Mouse (Mus musculus) midbrain, embryonic 15.5 days (tissue): ENCODE results near the gene Hacd4. TPM values are rescaled to one million over a fixed set of nuclear protein-coding genes. Genes with fewer than 3 reads are reported as not detected.

Source experiments
- ATAC-seq: fragments of 200-750 bp; cut with Nextera tagmentation; replicated peaks from 2 replicates; pipeline ENCODE4 v1.8.0; 2017; ENCODE audit warnings: moderate TSS enrichment
- H3K27ac ChIP-seq: fragments of 300-500 bp; sonication (generic); 2 replicates; pipeline ENCODE4 v1.5.1; 2015; ENCODE audit warnings: mild to moderate bottlenecking, inconsistent platforms
- H3K27me3 ChIP-seq: fragments of 300-500 bp; sonication (generic); replicated peaks from 2 replicates; pipeline ENCODE4 v1.6.1; 2015; ENCODE audit warnings: inconsistent platforms
- H3K36me3 ChIP-seq: fragments of 300-500 bp; sonication (generic); replicated peaks from 2 replicates; pipeline ENCODE4 v1.6.1; 2015; ENCODE audit warnings: inconsistent platforms
- H3K4me1 ChIP-seq: fragments of 300-500 bp; sonication (generic); 2 replicates; pipeline ENCODE4 v1.6.1; 2015; ENCODE audit warnings: inconsistent platforms
- H3K4me2 ChIP-seq: fragments of 300-500 bp; sonication (generic); 2 replicates; pipeline ENCODE4 v1.6.1; 2015; ENCODE audit warnings: inconsistent platforms, mild to moderate bottlenecking, moderate library complexity
- H3K4me3 ChIP-seq: fragments of 300-500 bp; sonication (generic); 2 replicates; pipeline ENCODE4 v1.5.1; 2015; ENCODE audit warnings: mild to moderate bottlenecking, inconsistent platforms
- H3K9ac ChIP-seq: fragments of 300-500 bp; sonication (generic); 2 replicates; pipeline ENCODE4 v1.6.1; 2015; ENCODE audit warnings: mild to moderate bottlenecking, inconsistent platforms
- H3K9me3 ChIP-seq: fragments of 300-500 bp; sonication (generic); 2 replicates; pipeline ENCODE4 v1.6.1; 2016; ENCODE audit warnings: inconsistent platforms
- WGBS: fragments of 180-500 bp; shearing (Covaris S2); methylation state at CpG from one replicate; pipeline ENCODE4 v1.1.7; 2015; ENCODE audit warnings: mixed read lengths; 5-methylcytosine and 5-hydroxymethylcytosine counted together
- polyA plus RNA-seq: library from polyadenylated mRNA; unstranded; fragments of >200 nt; fragmentation: Nextera tagmentation; extraction: Ambion mirVana; gene quantifications from 2 replicates; pipeline ENCODE4 v1.2.1, GENCODE M21; 2015

Gene Hacd4
- polyA plus RNA-seq, result 3.9 TPM in 2 replicates

DNA sequence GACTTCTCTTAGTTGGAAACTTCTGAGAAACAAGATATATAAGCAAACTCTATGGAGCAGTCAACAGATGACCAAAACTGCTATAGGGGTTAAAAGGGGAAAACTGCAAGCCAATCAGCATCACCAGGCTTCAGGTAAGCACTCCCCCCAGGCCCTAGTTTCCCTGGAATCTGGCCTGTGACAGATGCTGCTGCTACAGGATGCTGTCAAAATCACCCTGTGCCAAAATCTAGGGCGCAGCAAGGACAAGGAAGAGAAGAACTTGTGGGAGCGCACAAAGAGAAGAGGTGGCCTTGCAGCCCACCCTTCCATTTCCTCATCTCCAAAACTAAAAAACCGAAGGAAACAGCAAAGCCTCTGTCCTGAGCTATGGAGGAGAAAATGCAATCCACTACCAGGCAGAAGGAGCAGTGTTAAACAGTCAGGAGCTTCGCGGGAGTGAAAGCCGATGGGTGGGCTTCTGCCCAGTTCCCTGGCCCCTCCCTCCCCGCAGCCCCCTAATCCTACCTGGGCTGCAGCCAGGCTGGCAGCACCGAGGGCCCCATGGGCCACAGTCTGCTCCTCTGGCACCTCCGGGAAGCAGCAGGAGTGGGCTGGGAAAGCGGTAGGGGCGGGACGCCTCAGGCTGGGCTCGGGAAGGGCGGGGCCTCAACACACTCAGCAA is at the start of gene Hacd4:
TSS of gene Hacd4 (minus strand) at position 603 of the 664 bp plus-strand sequence.
- Histone ChIP-seq H3K36me3 (no peaks in the 10 kb centered on the region), H3K4me1 (peaks cover 10% of the 10 kb centered on the region; the same call in 1 of the 2 replicates), H3K9me3 (no peaks in the 10 kb centered on the region), H3K27me3 (no peaks in the 10 kb centered on the region), H3K4me2 (peak within 1 kb of the TSS; percentile 59), H3K4me3 (peak within 1 kb of the TSS; percentile 36), H3K9ac (peak within 1 kb of the TSS; percentile 35), H3K27ac (no peak within 1 kb of the TSS)
- WGBS, result 8% methylated on average over 14 of the region's 14 CpGs
- ATAC-seq, result peak; percentile 85

DNA sequence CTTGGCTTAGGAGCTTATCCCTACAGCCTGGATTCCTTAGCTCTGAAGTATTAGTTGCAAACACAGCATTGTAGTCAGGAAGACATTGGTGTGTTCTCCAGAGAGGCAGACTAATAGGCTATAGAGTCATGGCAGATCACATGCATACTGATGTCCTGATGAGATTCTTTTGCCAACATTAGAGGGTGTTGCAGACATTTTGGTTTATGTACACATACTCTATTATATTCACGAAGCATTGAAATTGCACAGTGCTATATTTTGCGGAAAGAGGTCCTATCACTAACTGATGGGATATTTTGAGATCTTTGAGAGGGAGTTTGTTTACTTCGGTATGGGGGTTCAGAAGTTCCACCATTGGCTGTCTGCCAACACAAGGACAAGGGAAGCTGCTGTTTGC is 49.4 kb upstream of the Hacd4 start:
- ATAC-seq, result no peak
- Histone ChIP-seq H3K4me3 (no peak overlapping the region), H3K27me3 (no peaks in the 10 kb centered on the region), H3K9me3 (no peaks in the 10 kb centered on the region), H3K4me1 (no peaks in the 10 kb centered on the region), H3K4me2 (no peak overlapping the region), H3K9ac (no peak overlapping the region), H3K27ac (no peak overlapping the region), H3K36me3 (no peaks in the 10 kb centered on the region)
- WGBS, result 83% methylated on average over 3 of the region's 3 CpGs

DNA sequence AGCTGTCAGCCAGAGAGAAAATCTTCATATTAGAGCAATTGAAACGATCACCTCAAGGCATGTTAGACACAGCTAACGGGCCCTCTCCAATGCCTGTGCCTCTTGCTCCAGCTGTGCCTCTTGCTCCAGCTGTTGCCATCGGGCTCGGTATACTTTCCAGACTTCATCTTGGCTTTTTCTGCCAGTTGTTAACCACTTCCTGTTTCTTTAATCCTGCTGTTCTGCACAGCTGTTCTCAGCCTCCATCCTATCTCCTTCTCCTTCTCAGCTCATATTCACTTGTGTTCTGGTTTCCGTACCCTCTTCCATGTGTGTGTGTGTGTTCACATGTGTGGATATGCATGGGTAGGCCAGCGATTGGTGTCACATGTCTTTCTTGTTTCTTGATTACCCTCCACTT is 41.4 kb upstream of the Hacd4 start:
- Histone ChIP-seq H3K9ac (no peak overlapping the region), H3K27ac (no peak overlapping the region), H3K4me1 (no peaks in the 10 kb centered on the region), H3K4me2 (no peak overlapping the region), H3K36me3 (no peaks in the 10 kb centered on the region), H3K27me3 (no peaks in the 10 kb centered on the region), H3K9me3 (no peaks in the 10 kb centered on the region), H3K4me3 (no peak overlapping the region)
- no peak for ATAC-seq
- 81% methylated on average over 6 of the region's 6 CpGs for WGBS

DNA sequence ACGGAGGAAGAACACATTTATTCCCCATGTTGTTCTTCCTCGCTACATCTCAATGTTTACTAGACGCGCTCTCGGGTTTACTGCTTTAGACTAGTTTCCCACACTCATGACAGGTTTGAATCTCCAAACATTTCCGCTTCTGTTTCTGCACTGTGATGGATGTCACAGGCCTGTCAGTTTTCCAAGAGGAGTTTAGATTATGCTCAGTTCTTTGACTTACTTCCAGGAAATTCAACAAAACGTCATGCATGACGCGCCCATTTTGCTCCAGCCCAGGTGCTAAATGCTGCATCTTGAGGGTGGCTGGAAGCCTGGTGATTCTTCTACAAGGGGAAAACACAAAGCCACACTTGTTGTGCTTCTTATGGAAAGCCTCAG is 40.1 kb upstream of the Hacd4 start:
- no peak overlapping the region for H3K4me2 ChIP-seq
- H3K4me3 ChIP-seq, result no peak overlapping the region
- H3K36me3 ChIP-seq, result no peaks in the 10 kb centered on the region
- H3K9me3 ChIP-seq, result no peaks in the 10 kb centered on the region
- WGBS, result 88% methylated on average over 9 of the region's 9 CpGs
- no peak overlapping the region for H3K9ac ChIP-seq
- no peaks in the 10 kb centered on the region for H3K27me3 ChIP-seq
- no peak for ATAC-seq
- no peak overlapping the region for H3K27ac ChIP-seq
- no peaks in the 10 kb centered on the region for H3K4me1 ChIP-seq

DNA sequence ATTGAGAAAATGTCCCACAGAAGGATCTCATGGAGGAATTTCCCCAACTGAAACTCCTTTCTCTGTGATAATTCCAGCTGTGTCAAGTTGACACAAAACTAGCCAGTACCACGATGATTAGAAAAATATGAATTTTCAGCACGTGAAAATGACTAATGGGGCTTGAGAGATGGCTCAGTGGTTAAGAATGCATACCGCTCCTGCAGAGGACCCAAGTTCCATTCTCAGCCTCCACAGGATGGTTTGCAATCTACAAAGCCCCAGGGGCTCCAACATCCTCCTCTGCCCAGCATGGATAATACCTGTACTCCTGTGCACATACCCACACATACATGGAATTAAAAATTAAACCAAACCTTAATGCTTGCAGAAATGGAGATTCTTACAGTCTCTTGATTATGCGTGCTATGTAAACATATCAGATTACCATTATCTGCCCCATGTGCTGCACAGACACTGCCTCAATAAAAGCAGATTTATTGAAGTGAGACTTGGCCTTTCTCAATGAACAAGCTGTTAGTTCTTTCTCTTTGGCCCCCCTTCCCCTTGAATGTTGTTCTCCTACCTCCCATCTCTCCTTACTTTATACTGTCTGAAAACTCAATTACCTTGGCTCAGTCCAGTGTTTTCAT is 39.6 kb upstream of the Hacd4 start:
- H3K9me3 ChIP-seq, result no peaks in the 10 kb centered on the region
- H3K9ac ChIP-seq, result no peak overlapping the region
- H3K27me3 ChIP-seq, result no peaks in the 10 kb centered on the region
- no peak overlapping the region for H3K4me3 ChIP-seq
- H3K27ac ChIP-seq, result no peak overlapping the region
- H3K4me2 ChIP-seq, result no peak overlapping the region
- WGBS, result 85% methylated on average over 4 of the region's 4 CpGs
- H3K36me3 ChIP-seq, result no peaks in the 10 kb centered on the region
- no peaks in the 10 kb centered on the region for H3K4me1 ChIP-seq
- no peak for ATAC-seq

DNA sequence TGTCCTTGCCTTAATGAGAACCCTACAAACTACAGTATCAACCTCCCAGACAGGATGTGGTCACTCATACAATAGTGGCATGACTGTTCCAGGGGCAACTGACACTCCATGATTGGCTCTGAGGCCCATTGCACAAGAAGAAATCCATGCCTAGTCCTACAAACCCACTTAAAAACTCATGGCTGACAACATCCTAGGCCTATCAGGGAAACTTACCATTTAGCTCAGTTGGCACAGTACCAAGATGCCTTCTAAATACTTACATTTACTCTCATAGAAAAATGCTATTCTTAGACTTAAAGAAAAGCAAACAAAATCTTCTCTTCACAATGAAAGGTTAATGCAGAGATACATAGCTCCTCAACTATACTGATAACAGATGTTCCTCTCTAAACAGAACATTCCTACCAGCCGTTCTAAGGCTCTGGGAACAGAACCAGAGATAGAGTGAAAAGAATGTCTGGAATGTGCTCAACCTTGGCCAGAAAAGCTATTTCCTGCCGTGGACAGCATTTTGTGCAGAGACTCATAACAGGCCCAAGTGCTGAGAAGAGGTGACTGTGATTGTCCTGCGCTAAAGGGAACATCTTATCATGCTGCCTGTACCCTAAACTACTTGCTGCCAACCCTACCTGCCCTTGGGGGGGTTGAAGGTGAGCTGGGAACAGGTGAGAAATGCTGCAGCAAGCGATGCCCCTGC is 37.9 kb upstream of the Hacd4 start:
- H3K4me2 ChIP-seq, result no peak overlapping the region
- H3K4me1 ChIP-seq, result no peaks in the 10 kb centered on the region
- no peak for ATAC-seq
- no peak overlapping the region for H3K27ac ChIP-seq
- no peaks in the 10 kb centered on the region for H3K27me3 ChIP-seq
- WGBS, result 75% methylated on average over 4 of the region's 4 CpGs
- H3K4me3 ChIP-seq, result no peak overlapping the region
- H3K36me3 ChIP-seq, result no peaks in the 10 kb centered on the region
- H3K9ac ChIP-seq, result no peak overlapping the region
- no peaks in the 10 kb centered on the region for H3K9me3 ChIP-seq

DNA sequence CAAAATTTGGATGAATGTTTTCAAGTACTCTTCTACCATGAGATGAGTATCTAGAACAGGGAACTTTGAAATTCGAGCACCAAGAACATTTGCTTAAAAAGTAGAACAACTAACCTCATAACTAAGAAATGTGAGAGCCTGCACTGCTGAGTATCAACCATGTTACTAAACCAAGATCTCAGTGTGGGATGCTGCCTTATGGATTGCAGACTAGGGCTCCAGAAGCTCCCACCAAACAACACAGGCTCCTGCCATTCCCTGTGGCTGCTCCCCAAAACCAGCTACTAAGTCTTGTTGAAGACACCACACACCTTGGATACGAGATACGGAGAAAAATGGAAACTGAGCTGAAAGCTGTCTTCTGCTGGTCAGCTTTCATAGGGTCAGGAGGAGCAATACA is 37.4 kb upstream of the Hacd4 start:
- ATAC-seq, result no peak
- 86% methylated on average over 3 of the region's 3 CpGs for WGBS
- H3K9ac ChIP-seq, result no peak overlapping the region

DNA sequence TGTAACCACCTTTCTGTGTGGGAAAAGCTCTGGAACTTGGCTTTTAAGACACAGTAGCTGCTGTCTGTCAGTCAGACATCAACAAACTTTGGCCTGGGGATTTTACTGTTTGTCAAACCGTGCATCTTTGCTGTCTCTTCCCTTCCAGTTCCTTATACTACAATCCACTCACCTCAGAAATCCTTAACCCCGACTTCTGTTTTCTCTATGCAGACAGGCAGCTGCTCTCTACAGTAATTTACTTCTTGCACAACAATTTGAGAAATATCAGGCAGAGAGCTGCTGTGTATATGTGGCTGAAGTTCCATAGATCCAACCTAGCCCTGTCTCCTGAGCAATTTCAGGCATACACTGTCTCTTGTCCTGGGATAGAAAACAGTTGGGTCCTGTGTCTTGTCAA is 32.8 kb upstream of the Hacd4 start:
- Histone ChIP-seq H3K4me2 (no peak overlapping the region), H3K9ac (no peak overlapping the region), H3K27me3 (no peaks in the 10 kb centered on the region), H3K36me3 (no peaks in the 10 kb centered on the region), H3K27ac (no peak overlapping the region), H3K4me3 (no peak overlapping the region), H3K4me1 (no peaks in the 10 kb centered on the region), H3K9me3 (no peaks in the 10 kb centered on the region)
- ATAC-seq, result no peak
- 72% methylated on average over 2 of the region's 2 CpGs for WGBS

More for the DNA sequence above, 37.4 kb upstream of the Hacd4 start:
- Histone ChIP-seq H3K4me2 (no peak overlapping the region), H3K27ac (no peak overlapping the region), H3K36me3 (no peaks in the 10 kb centered on the region), H3K4me3 (no peak overlapping the region), H3K4me1 (no peaks in the 10 kb centered on the region), H3K9me3 (no peaks in the 10 kb centered on the region), H3K27me3 (no peaks in the 10 kb centered on the region)

DNA sequence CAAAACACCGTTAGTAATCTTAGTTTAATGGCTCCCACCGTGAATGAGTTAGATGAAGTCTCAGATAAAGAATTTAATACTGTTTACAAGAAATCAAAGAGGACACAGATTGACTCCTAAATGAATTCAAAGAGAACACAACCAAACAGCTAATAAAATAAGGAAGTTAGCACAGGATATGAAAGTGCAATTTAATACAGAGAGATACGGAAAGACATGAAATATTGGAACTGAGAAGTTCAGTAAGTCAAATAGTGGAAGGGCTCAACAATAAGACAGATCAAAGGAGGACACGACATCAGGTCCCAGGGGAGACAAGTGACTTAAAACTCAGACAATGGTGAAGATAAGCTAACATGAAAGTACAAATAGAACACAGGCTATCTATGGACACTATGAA is 25.8 kb upstream of the Hacd4 start:
- 77% methylated on average over 4 of the region's 4 CpGs for WGBS

DNA sequence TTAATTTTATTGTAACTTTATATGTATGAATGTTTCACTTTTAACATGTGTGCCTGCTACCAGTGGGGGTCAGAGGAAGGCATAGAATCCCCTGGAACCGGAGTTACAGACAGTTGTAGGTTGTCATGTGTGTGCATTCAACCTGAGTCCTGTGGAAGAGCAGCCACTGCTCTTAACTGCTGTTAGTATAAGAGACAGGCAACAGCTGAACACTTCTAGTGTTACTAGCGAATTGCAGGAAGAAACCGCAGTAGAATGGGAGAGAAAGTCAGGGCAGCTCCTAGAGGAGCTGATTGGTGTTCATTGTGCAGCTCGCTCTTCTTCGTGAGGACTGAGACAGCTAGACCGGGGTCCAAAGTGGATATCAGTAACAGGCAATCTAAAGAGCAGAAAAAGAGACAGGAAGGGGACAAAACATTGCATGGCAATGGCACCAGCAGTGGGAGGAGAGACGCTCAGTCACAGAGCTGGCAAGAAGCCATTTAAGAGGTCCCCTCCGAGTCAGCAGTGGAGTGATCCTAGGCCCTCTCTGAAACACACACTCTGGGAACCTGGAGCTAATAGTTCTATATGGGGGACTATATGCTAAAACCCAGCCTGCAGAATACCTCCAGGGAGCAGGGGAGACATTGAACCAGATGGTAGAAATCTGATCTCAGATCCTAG is 24.4 kb upstream of the Hacd4 start:
- ATAC-seq, result no peak
- H3K4me3 ChIP-seq, result no peak overlapping the region
- H3K4me2 ChIP-seq, result no peak overlapping the region
- no peaks in the 10 kb centered on the region for H3K4me1 ChIP-seq
- no peak overlapping the region for H3K27ac ChIP-seq
- no peaks in the 10 kb centered on the region for H3K36me3 ChIP-seq
- H3K9me3 ChIP-seq, result no peaks in the 10 kb centered on the region
- no peaks in the 10 kb centered on the region for H3K27me3 ChIP-seq
- no peak overlapping the region for H3K9ac ChIP-seq
- 84% methylated on average over 8 of the region's 8 CpGs for WGBS

More for the DNA sequence above, 25.8 kb upstream of the Hacd4 start:
- H3K27me3 ChIP-seq, result no peaks in the 10 kb centered on the region
- no peak overlapping the region for H3K4me3 ChIP-seq
- ATAC-seq, result no peak
- no peaks in the 10 kb centered on the region for H3K4me1 ChIP-seq
- no peak overlapping the region for H3K4me2 ChIP-seq
- no peak overlapping the region for H3K27ac ChIP-seq
- no peaks in the 10 kb centered on the region for H3K9me3 ChIP-seq
- H3K36me3 ChIP-seq, result no peaks in the 10 kb centered on the region
- H3K9ac ChIP-seq, result no peak overlapping the region

DNA sequence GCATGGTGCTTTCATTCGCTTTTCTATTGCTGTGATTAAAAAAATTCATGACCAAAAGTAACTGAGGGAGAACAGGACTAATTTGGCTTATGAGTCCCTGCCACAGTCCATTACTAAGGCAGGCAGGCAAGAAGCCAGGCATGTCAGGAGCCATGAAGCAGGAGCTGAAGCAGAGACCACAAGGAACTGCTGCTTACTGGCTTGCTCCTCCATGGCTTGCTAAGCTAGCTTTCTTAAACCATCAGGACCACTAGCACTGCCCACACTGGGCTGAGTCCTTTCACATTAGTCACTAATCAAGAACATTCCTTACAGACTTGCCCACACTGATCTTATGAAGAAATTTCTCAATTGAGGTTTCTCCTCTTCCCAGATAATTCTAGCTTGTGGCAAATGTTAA is 23.8 kb upstream of the Hacd4 start:
- Histone ChIP-seq H3K36me3 (no peaks in the 10 kb centered on the region), H3K9me3 (no peaks in the 10 kb centered on the region), H3K4me3 (no peak overlapping the region), H3K4me2 (no peak overlapping the region), H3K27me3 (no peaks in the 10 kb centered on the region), H3K27ac (no peak overlapping the region), H3K4me1 (no peaks in the 10 kb centered on the region), H3K9ac (no peak overlapping the region)
- no peak for ATAC-seq
- WGBS, result 96% methylated on average over 1 of the region's 1 CpGs

DNA sequence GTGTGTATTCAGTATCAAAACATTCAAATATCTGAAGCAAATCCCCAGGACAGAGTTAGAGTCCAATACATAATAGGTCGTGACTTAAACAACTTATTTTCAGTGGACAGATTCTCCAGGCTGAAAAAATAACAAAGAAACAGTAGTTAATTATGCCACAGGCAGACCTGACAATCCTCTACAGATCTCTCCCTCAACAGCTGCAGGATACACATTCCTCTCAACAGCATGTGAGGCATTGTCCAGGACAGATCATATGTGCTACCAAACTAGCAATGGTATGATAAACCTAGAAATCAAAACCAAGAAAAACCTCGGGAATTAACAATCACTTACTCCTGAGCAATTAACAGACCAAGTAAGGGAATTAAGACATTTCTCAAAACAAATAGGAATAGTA is 22.6 kb upstream of the Hacd4 start:
- H3K27me3 ChIP-seq, result no peaks in the 10 kb centered on the region
- no peak overlapping the region for H3K9ac ChIP-seq
- ATAC-seq, result no peak
- H3K36me3 ChIP-seq, result no peaks in the 10 kb centered on the region
- H3K4me2 ChIP-seq, result no peak overlapping the region
- H3K9me3 ChIP-seq, result no peaks in the 10 kb centered on the region
- no peaks in the 10 kb centered on the region for H3K4me1 ChIP-seq
- no peak overlapping the region for H3K27ac ChIP-seq
- WGBS, result 81% methylated on average over 2 of the region's 2 CpGs
- no peak overlapping the region for H3K4me3 ChIP-seq
